Mouse (Mus musculus) megakaryocyte, embryonic 14.5 days (primary cell): ENCODE data around the gene Slc17a7. TPM values are rescaled to one million over a fixed set of nuclear protein-coding genes. Genes with fewer than 3 reads are reported as not detected.

Source experiments
- H3K27me3 ChIP-seq: replicated peaks from 2 replicates; pipeline ENCODE3; 2012; ENCODE audit warnings: inconsistent platforms
- H3K36me3 ChIP-seq: replicated peaks from 2 replicates; pipeline ENCODE3; 2012; ENCODE audit warnings: low read length, inconsistent platforms, mixed read lengths
- H3K4me1 ChIP-seq: 2 replicates; pipeline ENCODE4 v1.6.1; 2012; ENCODE audit warnings: inconsistent platforms
- H3K4me3 ChIP-seq: replicated peaks from 2 replicates; pipeline ENCODE3; 2012; ENCODE audit warnings: moderate library complexity, mild to moderate bottlenecking, inconsistent platforms
- H3K9me3 ChIP-seq: 2 replicates; pipeline ENCODE4 v1.6.1; 2012; ENCODE audit warnings: inconsistent platforms
- FLI1 ChIP-seq: IDR thresholded peaks from 2 replicates; pipeline ENCODE4 v1.6.1; 2012; ENCODE audit warnings: low read length, inconsistent platforms, mixed read lengths
- GATA1 ChIP-seq: IDR thresholded peaks from 3 replicates; pipeline ENCODE4 v1.6.1; 2012; ENCODE audit warnings: mixed read lengths, low read length, inconsistent platforms, borderline replicate concordance
- polyA plus RNA-seq: library from polyadenylated mRNA; stranded (reverse); fragments of >175 nt; gene quantifications from 2 replicates; pipeline ENCODE4 v1.2.3, GENCODE M21; 2012; ENCODE audit warnings: low replicate concordance; ENCODE audit not compliant: insufficient read depth

The Slc17a7 gene
- polyA plus RNA-seq, 1 experiment, result 0.06 TPM

DNA sequence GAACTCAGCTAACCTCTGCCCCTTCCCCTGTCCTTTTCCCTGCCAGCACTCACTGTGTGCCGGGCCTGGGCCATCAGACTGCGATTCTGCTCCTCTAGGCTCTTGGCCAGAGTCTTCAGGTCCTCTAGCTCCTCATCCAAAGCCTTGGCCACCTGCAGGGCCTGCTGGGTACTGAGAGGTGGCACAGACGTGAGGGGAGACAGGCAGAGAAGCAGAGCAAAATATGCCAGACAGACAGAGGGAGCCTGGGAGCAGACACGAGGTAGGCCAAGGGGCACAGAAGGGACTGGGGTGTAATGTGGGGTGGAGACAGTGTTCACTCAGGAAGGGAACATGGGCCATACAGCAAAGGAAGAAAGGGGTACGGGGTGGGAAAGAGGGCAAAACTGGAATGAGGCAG, 29.7 kb downstream of the Slc17a7 start:
- no peak for TF ChIP-seq FLI1
- TF ChIP-seq GATA1, result no peak
- H3K36me3 ChIP-seq, result no peaks in the 10 kb centered on the region
- peaks cover 69% of the 10 kb centered on the region for H3K4me1 ChIP-seq
- no peaks in the 10 kb centered on the region for H3K9me3 ChIP-seq
- no peak overlapping the region for H3K4me3 ChIP-seq
- H3K27me3 ChIP-seq, result peaks cover 93% of the 10 kb centered on the region

DNA sequence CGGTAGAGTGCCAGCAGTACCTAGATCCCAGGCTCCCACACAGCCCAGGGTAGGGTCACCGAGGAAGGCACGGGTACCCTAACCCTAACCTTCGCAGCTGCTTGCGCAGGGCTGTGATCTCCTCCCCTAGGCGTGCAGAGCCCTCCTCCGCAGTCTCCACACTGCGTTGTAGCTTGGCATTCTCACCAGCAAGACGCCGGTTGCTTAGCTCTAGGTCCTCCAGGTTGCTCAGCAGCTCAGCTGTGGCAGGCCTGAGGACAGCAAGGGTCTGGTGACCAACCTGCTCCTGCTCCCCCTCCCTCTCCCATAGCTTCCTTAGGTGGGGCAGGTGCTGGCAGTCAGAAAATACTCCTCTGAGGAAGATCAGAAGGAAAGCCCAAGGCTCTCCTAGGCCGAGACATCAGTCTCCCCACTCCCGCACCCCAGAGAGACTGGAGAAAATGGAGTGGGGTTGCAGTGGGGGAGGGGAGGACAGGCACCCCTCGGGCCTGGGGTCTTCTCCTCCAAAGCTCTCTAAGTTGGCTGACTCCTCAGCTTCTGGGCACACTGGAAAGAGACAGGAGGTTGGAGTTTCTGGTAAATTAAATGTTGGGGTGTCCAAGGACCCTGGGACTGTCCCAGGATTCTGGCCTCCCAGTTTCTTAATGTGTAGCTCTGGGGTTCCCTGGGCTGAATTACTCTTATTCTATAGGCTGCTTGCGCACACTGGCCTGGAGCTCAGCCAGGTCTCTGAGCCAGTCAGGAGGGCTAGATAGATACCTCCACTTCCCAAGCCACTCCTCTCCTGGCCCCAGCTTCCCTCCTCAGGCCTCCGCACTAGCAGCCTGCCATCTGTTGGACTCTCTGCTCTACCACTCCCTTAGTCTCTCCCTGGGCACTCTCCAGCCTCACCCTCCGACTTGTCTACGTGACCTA, 30.4 kb downstream of the Slc17a7 start:
- H3K27me3 ChIP-seq, result peaks cover 92% of the 10 kb centered on the region
- no peaks in the 10 kb centered on the region for H3K36me3 ChIP-seq
- TF ChIP-seq FLI1 (no peak), GATA1 (no peak)
- H3K4me3 ChIP-seq, result no peak overlapping the region
- peaks cover 70% of the 10 kb centered on the region for H3K4me1 ChIP-seq
- H3K9me3 ChIP-seq, result no peaks in the 10 kb centered on the region

DNA sequence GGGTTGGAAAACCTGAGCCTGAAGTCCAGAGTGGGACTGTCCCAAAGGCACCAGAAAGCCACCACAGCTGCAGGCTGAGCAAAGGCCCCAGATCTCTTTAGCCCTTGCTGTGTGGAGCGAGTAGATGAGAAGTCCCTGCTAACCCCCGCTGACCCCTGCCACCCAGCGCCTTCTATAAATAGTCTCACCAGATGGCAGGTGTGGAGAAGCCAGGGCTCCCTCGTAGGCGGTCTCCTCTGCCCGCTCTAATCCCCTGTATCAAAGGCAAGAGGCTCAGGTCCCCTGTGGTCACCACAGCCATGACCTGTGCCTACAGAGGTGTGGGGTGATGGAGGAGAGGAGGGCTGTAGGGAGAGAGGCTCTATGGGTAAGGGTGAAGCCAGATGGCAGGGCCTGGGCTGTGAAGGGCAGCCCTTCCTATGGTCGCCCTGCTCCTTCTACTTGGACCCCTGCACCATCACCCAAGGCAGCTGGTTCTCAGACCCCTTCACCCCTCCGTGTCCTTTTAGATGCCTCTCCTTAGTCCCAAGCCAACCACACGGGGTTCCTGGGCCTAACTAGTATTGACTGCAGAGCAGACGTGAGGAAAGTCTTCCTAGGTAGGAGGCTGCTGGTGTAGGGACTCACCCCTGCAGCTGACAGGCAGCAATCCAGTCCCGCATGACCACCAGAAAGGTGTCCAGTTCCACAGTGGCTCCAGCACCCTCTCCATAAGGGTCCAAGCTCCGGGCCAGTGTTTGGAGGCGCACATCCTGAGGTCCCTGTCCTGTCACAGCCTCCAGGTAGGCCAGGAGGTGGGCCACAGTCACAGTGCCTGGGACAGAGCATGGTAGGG, 31.8 kb downstream of the Slc17a7 start:
- H3K36me3 ChIP-seq, result no peaks in the 10 kb centered on the region
- TF ChIP-seq GATA1 (no peak), FLI1 (no peak)
- peaks cover 91% of the 10 kb centered on the region for H3K27me3 ChIP-seq
- no peaks in the 10 kb centered on the region for H3K9me3 ChIP-seq
- peaks cover 62% of the 10 kb centered on the region for H3K4me1 ChIP-seq
- H3K4me3 ChIP-seq, result no peak overlapping the region

DNA sequence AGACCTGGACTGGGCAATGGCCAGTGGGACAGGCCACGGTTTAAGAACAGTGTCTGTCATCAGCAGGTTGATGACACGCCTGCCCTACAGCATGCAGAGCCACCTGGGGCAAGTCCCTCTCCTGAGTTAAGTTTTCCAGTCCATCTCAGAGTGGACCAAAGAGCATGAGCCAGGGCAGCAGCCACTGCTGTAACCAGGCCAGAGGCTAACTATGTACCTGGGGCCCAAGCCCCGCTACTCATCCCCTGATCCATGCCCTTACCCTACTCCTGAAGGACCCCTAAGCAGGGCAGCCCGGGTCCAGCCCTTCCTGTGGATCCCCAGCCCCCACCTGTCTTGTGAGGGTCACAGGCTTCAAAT, 32.4 kb downstream of the Slc17a7 start:
- Histone ChIP-seq H3K4me1 (peaks cover 59% of the 10 kb centered on the region), H3K36me3 (no peaks in the 10 kb centered on the region), H3K4me3 (no peak overlapping the region), H3K27me3 (peaks cover 91% of the 10 kb centered on the region), H3K9me3 (no peaks in the 10 kb centered on the region)
- TF ChIP-seq GATA1 (no peak), FLI1 (no peak)

DNA sequence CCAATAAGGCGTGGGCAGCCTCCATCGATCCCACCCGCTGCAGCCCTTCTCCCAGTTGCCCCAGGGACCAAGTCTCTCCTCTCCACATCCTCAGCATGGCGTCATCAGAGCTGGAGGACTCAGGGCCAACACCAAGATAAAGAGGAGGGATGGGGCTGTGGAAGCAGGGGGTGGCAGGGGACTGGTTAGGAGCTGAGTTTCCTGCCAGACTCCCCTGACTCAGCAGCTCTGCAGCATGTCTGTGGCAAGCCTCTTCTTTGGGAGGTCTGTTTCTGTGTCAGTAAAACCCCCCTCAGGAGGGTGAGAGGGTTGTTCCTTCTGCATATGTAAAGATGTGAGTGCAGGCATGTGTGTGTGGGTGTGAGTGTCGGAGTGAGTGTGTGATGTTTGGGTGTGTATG, 33.2 kb downstream of the Slc17a7 start:
- TF ChIP-seq FLI1 (no peak), GATA1 (no peak)
- H3K27me3 ChIP-seq, result peaks cover 87% of the 10 kb centered on the region

DNA sequence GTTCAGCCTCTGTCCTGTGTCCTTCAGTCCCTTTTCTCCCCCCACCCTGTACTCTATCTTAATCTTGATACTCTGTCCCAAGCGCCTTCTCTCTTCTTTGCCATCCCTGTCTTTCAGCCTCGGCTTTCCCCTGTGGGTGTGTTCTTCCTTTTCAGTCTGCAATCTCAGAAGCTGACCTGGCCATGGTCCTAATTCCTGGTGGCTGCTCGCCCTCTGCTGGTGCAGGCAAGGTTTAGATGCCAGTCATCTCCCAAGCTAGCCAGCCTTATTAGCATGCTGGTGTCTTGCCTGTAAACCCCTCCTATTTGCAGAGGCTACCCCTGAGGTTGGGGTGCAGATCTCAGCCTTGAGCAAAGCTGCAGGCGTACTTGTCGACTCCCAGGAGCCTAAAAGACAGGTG, 34.7 kb downstream of the Slc17a7 start:
- Histone ChIP-seq H3K27me3 (peaks cover 88% of the 10 kb centered on the region), H3K36me3 (no peaks in the 10 kb centered on the region)
- TF ChIP-seq FLI1 (no peak), GATA1 (no peak)

More for the DNA sequence above, 33.2 kb downstream of the Slc17a7 start:
- H3K4me3 ChIP-seq, result peak overlapping the region; percentile 74
- no peaks in the 10 kb centered on the region for H3K9me3 ChIP-seq
- H3K4me1 ChIP-seq, result peaks cover 53% of the 10 kb centered on the region
- H3K36me3 ChIP-seq, result no peaks in the 10 kb centered on the region

DNA sequence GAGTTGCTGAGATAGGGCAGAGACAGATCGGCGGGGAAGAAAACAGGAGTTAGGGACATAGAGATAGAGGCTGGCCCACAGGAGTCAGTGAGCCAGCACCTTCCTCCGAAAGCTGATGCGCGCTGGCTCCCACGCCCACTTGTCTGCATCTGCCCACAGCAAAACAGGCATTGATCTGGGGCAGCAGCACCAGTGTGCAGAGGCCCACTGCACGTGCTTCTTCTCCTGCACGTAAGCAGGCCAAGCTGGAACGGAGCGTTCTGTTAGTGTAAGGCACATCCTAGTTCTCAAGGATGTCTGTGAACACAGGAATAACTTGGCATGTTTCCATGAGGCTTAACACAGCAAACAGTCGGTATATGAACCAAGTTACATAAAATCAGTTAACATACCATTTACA, 35.2 kb downstream of the Slc17a7 start:
- Histone ChIP-seq H3K9me3 (no peaks in the 10 kb centered on the region), H3K27me3 (peaks cover 88% of the 10 kb centered on the region), H3K4me3 (no peak overlapping the region), H3K36me3 (no peaks in the 10 kb centered on the region), H3K4me1 (peaks cover 44% of the 10 kb centered on the region)
- TF ChIP-seq GATA1 (no peak), FLI1 (no peak)

More for the DNA sequence above, 34.7 kb downstream of the Slc17a7 start:
- H3K9me3 ChIP-seq, result no peaks in the 10 kb centered on the region
- H3K4me3 ChIP-seq, result no peak overlapping the region
- H3K4me1 ChIP-seq, result peaks cover 49% of the 10 kb centered on the region

DNA sequence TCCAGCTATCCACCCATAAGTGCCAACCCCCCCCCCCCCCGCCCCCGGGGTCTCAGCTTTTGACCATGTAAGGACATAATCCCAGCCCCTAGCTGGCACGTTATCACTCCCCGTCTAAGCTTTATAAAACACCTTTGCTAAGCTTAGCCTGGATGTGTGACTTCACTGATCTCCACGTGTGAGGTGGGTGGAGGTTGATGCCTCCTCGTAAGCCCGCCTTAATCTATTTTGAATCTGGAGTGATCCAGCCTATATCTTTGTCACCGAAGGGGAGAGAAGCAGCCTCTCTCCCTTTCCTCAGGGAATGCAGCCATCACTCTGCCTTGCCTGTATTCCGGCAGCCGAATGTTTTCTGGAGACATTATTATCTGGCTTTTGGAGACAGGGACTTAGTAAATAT, 38.9 kb downstream of the Slc17a7 start:
- H3K9me3 ChIP-seq, result no peaks in the 10 kb centered on the region
- TF ChIP-seq GATA1, result no peak
- no peak for TF ChIP-seq FLI1
- H3K4me3 ChIP-seq, result no peak overlapping the region
- H3K27me3 ChIP-seq, result peaks cover 76% of the 10 kb centered on the region
- no peaks in the 10 kb centered on the region for H3K36me3 ChIP-seq
- H3K4me1 ChIP-seq, result peaks cover 31% of the 10 kb centered on the region

DNA sequence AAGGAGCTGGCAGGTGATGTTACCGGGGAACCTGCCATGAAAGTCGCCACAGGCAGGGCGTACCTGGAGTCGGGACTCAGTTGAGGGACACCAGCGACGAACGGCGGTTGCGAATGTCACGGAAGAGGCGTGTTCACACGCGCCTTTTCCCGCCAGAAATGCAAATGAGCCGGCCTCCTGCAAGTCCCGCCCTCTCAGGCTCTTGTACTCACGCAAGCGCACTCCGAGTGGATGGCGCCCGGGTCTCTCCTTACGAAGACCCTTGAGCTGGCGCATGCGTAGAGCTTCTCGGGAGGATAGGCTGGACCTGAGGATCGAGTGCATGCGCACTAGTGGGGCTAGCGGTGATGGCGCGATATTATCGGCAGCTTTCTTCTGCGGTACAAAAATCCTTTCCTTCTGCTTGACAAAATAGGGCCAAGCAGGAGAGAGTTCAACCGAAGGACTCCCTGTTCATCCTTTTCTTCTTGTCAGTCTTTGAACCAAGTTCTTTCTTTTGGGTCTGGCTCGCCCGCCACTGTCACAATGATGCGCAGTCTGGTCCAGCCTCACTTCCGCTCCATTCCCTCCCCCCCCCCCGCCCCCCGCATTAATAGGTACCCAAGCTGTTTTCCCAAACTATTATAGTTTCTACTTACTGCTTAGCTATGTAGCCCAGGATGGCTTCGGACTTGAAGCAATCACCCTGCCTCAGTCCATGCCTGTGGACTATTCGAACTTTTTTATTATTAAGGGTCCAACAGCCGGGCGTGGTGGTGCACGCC, 40.8 kb downstream of the Slc17a7 start, which contains the start of gene Ccdc155:
TSS of gene Ccdc155 (minus strand) at position 513 of the 764 bp plus-strand sequence.
- Histone ChIP-seq H3K4me3 (peak within 1 kb of the TSS; percentile 90), H3K36me3 (no peaks in the 10 kb centered on the region), H3K9me3 (0 out of 2 replicates have a peak, but pooled peaks cover 5% of the 10 kb centered on the region), H3K4me1 (peaks cover 17% of the 10 kb centered on the region), H3K27me3 (peaks cover 73% of the 10 kb centered on the region)
- no peak for TF ChIP-seq GATA1
- no peak for TF ChIP-seq FLI1

DNA sequence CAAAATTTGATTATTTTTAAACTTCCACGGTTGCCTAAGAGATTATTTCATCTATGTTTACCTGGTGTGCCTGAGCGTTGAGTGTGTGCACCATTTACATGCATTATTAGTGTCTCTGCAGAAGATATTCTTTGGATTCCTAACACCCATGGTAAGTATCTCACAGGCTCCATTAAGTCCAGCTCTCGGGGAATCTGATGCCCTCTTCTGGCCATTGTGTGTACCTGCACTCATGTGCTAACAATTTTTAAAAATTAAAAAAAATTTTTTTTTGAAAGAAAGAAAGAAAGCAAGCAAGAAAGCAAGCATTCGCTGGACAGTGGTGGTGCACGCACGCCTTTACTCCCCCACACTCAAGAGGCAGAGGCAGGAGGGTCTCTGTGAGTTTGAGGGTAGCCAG, 44.5 kb downstream of the Slc17a7 start:
- no peaks in the 10 kb centered on the region for H3K36me3 ChIP-seq
- TF ChIP-seq FLI1, result no peak
- no peak for TF ChIP-seq GATA1

More for the DNA sequence above, 44.5 kb downstream of the Slc17a7 start:
- Histone ChIP-seq H3K27me3 (peaks cover 73% of the 10 kb centered on the region), H3K9me3 (0 out of 2 replicates have a peak, but pooled peaks cover 7% of the 10 kb centered on the region), H3K4me3 (no peak overlapping the region), H3K4me1 (peaks cover 30% of the 10 kb centered on the region)
